Mouse (Mus musculus): ENCODE measurements at regions not wholly inside any gene's neighbourhood (a gene's known extent, or its start where the extent isn't known, plus 50 kb on each side); places are given as distances from the start of the nearest gene placed in this dataset.

DNA sequence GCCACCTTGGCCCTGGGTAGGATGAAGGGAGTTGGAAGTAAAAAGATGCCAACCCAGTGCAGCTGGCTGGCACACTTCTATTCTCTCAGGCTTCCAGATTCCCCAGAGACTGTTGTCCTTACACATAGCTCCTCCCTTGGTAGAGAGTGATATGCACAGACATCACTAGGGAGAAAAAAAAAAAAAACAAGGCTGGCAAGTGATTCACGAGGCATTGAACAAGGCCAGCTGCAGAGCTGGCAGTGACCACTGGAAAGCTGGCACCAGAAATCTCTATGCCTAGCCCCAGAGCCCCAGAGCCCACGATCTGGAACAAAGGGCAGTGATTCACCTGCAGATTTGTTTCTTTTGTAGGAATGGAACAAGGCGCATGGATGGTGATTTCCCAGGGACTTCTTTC lies 249.7 kb downstream of the H2al1j start:
- H3K4me3 ChIP-seq, result no peak overlapping the region
- H3K27ac ChIP-seq, result no peak overlapping the region
- no peak for DNase-seq (ENCODE audit: extremely low spot score in 1 of 2, low spot score in 2 of 2)
- TF ChIP-seq CTCF (IDR thresholded peaks at IDR 0.05), result no peak; the same call in 1 of the 2 replicates
- intact Hi-C loops (cut with DNase I), result no loop called here

DNA sequence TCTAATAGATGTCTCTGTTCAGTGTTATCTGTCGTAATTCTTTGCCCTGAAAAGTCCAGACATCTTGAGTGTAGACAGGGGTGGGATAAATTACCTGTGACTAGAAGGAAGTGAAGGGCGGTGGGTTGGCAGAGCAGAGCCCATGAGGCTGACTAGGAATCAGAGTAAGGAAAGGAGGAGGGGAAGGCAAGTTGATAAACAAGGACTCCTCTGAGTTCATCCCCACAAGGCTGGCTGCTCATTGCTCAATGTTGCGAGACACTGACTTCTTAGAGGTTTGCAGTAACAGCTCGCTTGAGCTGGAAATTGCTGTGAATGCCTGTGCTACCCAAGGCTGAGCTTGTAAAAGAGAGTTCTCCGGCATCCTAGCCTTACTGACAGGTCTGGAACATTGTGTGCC lies 257.7 kb downstream of the H2al1j start:
- no peak for TF ChIP-seq CTCF (IDR thresholded peaks at IDR 0.05)
- intact Hi-C loops (cut with DNase I), result no loop called here
- Histone ChIP-seq H3K4me3 (no peak overlapping the region), H3K27ac (no peak overlapping the region)
- DNase-seq (ENCODE audit: extremely low spot score in 1 of 2, low spot score in 2 of 2), result no peak

DNA sequence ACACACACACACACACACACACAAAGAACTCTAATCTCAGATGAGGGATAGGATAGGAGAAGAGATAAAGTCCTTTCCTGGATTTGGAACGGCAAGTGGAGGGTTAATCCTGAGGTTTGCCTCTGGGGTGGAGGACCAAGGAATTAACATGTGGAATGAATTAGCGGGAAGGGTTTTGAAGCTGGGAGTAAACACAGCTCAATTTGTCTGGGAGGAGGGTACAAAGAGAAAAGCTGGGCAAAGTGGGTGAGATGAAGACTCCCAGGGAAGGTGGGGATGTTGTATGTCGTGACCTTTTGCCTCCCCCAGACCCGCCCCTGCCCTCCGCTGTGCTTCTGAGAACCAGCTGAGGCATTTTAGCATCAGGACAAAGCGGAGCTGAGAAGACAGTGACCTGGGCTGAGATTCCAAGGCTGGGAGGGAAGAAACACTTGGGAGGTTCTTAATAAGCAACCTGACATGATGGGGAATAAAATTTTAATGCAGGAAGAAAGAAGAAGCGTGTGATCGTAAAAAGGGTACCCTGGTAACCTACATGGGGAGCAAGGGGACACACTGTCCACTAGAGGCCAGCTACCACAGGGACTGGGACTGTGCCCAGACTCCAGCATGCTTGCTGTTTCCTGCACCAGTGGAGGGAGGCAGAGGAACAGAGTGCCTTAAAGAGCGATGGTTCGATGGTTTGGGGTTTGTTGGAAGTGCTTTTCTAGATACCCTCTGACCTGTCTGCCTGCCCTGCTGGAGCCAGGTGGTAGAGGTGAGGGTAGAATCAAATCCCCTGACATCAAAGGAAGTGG lies 264.0 kb downstream of the H2al1j start:
- no peak overlapping the region for H3K27ac ChIP-seq
- TF ChIP-seq CTCF (IDR thresholded peaks at IDR 0.05), result peak; percentile 12
- DNase-seq (ENCODE audit: extremely low spot score in 1 of 2, low spot score in 2 of 2), result no peak
- intact Hi-C loops (cut with DNase I), result no loop called here
- no peak overlapping the region for H3K4me3 ChIP-seq

DNA sequence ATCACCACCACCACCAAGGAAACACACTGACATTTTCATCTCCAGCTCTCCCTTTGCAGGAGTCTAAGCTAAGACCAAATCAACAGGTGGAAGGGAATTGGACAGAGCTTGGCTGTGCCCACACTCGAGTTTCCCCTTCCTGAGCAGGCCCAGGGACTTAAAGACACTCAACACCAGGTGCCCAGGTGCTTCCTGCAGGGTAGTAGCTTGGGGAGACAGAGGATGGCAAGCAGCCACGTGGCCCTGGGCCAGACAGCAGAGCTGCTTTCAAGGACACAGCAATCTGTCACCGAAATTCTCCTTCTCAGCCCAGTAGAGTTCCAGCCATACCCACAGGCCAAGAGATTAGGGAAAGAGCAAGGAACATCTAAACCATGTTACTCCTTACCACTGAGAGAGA lies 266.9 kb downstream of the H2al1j start:
- intact Hi-C loops (cut with DNase I), result no loop called here
- no peak for TF ChIP-seq CTCF (IDR thresholded peaks at IDR 0.05)
- DNase-seq (ENCODE audit: extremely low spot score in 1 of 2, low spot score in 2 of 2), result no peak
- Histone ChIP-seq H3K27ac (no peak overlapping the region), H3K4me3 (no peak overlapping the region)

DNA sequence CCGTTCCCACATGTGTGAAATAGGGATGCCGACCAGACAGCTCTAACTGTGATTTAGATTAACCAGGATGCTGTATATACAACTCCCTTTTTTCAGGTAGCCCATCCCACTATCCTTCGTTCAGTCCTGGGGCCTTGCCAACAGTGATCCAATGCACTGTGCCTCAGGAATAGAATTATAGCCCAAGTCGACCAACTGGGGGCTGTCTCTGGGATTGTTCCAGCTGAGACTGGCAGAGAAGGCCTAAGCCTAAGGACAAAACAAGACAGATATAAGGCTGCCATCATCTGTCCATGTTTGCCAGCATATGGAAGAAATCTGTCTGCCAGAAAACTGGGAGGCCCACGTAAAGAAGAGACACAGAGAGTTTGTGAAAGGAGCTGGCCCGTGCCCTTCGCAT lies 269.9 kb downstream of the H2al1j start:
- no peak for TF ChIP-seq CTCF (IDR thresholded peaks at IDR 0.05)
- DNase-seq (ENCODE audit: extremely low spot score in 1 of 2, low spot score in 2 of 2), result no peak
- intact Hi-C loops (cut with DNase I), result no loop called here
- Histone ChIP-seq H3K4me3 (no peak overlapping the region), H3K27ac (no peak overlapping the region)

DNA sequence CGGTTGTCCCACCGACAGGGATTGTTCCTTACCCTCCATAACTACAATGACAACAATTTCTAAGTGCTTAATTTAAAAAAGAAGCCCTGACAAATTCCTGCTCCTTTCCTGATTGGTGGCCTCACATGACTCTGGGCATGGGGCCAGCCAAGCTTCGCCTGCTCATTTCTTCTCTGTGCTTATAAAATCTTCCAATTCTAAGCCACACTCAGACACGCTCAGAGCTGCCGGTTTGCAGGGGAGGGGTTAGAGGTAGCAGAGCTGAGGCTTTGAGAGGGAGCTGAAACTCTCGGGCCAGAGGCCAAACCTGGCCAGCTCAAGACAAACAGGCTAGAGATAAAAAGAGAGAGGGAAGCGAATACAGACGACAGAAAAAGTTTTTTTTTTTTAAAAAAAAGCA lies 286.6 kb downstream of the H2al1j start:
- H3K27ac ChIP-seq, result no peak overlapping the region

DNA sequence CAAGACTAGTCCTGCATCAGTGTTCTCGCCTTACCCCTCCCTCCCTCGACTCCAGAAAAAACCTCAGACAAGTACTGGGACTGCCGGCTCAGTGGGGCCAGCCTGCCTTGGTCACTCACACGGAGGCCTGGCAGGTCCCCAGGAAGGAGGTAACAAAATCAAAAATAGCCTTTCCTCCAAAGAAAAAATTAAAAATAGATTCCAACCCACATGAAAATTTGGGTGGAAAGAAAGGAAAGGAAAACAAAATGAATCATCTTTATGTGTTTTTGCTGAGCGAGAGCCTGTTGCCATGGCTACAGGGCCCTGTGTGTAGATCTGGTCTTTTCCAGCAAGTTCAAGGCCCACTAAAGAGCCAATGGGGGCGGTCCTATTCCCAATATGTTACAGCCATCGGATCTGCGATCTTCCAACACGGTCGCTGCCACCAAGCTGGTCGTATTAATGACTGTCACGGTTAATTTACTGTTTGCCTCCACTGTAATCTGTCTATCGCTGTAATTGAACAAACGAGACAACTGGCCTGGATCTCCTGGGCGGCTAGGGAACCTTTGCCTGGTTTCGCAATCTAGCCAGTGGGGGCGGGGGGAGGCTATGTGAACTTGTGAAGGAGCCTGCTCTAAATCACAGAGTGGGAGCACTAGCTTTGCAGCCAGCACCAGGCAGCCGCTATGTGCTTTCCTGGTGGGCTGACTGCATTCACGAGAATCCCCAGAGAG lies 293.6 kb downstream of the H2al1j start:
- TF ChIP-seq CTCF (IDR thresholded peaks at IDR 0.05), result no peak
- intact Hi-C loops (cut with DNase I), result no loop called here

More for the DNA sequence above, 286.6 kb downstream of the H2al1j start:
- no peak overlapping the region for H3K4me3 ChIP-seq
- no peak for DNase-seq (ENCODE audit: extremely low spot score in 1 of 2, low spot score in 2 of 2)
- intact Hi-C loops (cut with DNase I), result no loop called here
- no peak for TF ChIP-seq CTCF (IDR thresholded peaks at IDR 0.05)

DNA sequence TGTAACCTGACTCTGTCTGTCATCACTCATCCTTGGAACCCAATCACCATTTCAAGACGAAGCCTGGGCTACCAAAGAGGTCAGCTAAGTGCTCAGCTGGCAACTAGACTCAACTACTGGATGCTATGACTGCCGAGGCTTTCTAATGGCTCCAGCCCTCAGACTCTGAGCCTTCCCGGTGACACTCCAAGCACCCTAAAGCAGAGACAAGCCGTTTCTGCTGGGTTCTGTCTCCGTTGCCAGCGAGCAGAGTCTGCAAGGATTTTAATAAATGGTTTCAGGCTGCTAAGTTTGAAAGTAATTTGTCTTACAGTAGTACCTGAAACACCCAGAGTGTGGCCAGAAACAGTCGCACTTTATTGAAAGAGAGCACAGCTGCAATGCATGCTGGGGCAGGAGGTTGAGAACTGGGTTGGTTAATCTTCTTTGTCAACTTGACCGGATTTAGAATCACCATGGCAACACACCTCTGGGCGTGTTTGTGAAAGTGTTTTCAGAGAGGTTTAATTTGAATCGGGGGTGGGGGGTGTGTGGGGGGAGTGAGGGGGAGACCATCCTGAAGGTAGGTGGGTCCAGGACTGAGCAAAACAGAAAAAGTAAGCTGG lies 298.8 kb downstream of the H2al1j start:
- H3K27ac ChIP-seq, result no peak overlapping the region
- DNase-seq (ENCODE audit: extremely low spot score in 1 of 2, low spot score in 2 of 2), result no peak
- no peak overlapping the region for H3K4me3 ChIP-seq
- intact Hi-C loops (cut with DNase I), result no loop called here
- no peak for TF ChIP-seq CTCF (IDR thresholded peaks at IDR 0.05)

More for the DNA sequence above, 293.6 kb downstream of the H2al1j start:
- peak; percentile 25 to 38 for DNase-seq (ENCODE audit: extremely low spot score in 1 of 2, low spot score in 2 of 2)
- H3K27ac ChIP-seq, result no peak overlapping the region
- H3K4me3 ChIP-seq, result no peak overlapping the region

DNA sequence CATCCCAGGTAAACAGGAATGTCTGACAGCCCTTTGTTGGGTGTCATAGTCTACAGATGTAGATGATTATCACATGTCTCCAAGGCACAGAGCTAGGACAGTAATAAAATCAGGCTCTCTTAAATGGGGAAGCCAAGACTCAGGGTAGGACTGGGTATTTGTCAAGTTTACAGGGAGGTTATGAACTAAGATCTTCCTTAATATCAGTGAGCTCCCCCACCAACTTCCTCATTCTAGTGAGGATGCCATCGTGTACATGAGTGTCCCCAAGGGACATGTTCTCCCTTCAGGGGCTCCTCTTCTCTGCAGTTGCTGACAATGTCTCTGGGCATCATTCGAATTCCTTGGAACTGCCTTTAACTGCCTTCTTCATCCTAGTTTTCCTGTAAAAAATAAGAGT lies 301.7 kb downstream of the H2al1j start:
- Histone ChIP-seq H3K27ac (no peak overlapping the region), H3K4me3 (no peak overlapping the region)
- DNase-seq (ENCODE audit: extremely low spot score in 1 of 2, low spot score in 2 of 2), result no peak
- no peak for TF ChIP-seq CTCF (IDR thresholded peaks at IDR 0.05)
- intact Hi-C loops (cut with DNase I), result no loop called here

DNA sequence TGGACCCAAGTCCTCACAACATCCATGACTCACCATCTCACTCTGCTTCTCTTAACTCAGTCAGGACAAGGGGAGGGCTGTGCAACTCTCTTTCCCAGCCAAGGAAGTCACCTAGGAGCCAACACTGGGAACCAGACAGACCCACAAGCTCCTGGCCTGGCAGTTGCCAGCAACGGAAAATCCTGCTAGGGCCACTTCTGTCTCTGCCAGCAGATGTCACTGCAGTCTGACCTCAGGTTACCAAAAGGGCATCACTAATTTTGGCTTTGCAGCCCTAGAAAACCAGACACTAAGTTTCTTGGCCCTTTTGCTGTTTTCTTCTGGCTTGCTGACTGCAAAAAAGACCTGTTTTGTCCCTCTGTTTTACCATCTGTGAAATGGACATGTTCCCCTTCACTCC lies 302.3 kb downstream of the H2al1j start:
- intact Hi-C loops (cut with DNase I), result loop anchor here (10.0 kb wide), 2 partner anchors 175 to 445 kb away; no protein-coding TSS in a partner anchor
- Histone ChIP-seq H3K4me3 (no peak overlapping the region), H3K27ac (no peak overlapping the region)
- DNase-seq (ENCODE audit: extremely low spot score in 1 of 2, low spot score in 2 of 2), result no peak
- TF ChIP-seq CTCF (IDR thresholded peaks at IDR 0.05), result peak; percentile 38

DNA sequence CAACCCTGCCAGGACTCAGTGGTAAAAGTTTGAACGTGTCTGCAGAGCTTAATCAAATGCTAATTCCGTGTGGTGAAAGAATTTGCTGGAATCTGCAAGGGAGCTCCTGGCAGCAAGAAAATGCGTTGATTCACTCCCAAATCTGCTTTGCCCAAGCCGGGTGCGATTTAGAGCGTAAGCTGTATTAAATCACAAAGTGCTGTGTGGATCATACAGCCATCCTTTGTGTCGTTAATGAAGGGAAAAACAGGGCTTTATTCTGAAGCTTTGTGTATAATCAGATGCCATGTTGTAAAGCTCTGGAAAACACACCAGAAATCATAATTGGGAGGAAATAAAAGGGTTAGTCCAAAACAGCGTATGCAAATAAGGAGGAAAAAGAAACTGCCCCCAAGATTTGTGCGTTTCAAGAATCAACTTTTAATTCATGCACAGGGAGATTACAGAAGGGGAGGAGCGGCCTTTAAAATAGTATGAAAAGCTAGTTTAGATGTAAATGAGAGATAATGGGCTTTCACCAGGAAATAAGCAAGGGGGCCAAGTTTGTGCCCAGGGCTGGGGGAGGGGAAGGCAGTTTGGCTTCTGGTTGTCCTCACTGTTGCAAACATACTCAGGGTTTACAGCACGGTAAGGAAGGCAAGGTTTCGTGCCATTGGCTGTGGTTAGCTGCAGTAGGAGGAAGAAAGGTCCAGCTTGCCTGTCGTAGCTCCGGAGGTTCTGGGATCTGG lies 303.7 kb downstream of the H2al1j start:
- intact Hi-C loops (cut with DNase I), result loop anchor here (10.0 kb wide), 2 partner anchors 173 to 443 kb away; no protein-coding TSS in a partner anchor
- no peak for TF ChIP-seq CTCF (IDR thresholded peaks at IDR 0.05)
- no peak overlapping the region; the same call in 1 of the 2 replicates for H3K27ac ChIP-seq
- no peak for DNase-seq (ENCODE audit: extremely low spot score in 1 of 2, low spot score in 2 of 2)
- H3K4me3 ChIP-seq, result no peak overlapping the region
